Mouse (Mus musculus): ENCODE data around the gene Mllt1. TPM values are rescaled to one million over a fixed set of nuclear protein-coding genes. Genes with fewer than 3 reads are reported as not detected.

Gene Mllt1
- polyA plus RNA-seq, 1 experiment = 43.2 TPM

- H3K36me3 ChIP-seq (replicated peaks; ENCODE audit: low read length) = peaks cover 65% of the 10 kb centered on the region
- H3K27me3 ChIP-seq (replicated peaks) = no peaks in the 10 kb centered on the region
- no peak overlapping the region for H3K4me3 ChIP-seq (replicated peaks)
- H3K9me3 ChIP-seq = peaks cover 6% of the 10 kb centered on the region
- peaks cover 54% of the 10 kb centered on the region for H3K4me1 ChIP-seq
- TF ChIP-seq GATA1 (IDR thresholded peaks at IDR 0.05; ENCODE audit: borderline replicate concordance, low read length) = no peak
- TF ChIP-seq FLI1 (IDR thresholded peaks at IDR 0.05; ENCODE audit: low read length) = no peak
Measured at GRCm38 (mm10) chr17:56890018-56890417, 45.2 kb downstream of the Mllt1 start.

DNA sequence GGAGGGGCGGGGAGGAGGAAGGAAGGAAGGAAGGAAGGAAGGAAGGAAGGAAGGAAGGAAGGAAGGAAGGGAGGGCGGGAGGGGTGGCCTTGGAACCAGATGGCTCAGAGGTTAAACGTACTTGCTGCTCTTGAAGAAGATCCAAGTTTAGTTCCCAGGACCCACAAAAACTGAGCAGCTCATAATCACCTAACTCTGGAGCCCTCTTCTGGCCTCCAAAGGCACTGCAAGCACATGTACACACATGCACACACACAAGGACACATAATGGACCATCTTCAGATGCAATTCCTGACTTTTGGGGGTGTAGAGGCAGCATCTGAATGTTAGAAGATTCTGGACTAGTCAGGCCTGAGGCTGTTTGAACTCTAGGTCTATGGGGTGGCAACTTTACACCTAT lies 47.2 kb downstream of the Mllt1 start:
- Histone ChIP-seq H3K27me3 (replicated peaks) (peaks cover 3% of the 10 kb centered on the region), H3K9me3 (peaks cover 6% of the 10 kb centered on the region), H3K4me1 (peaks cover 66% of the 10 kb centered on the region), H3K36me3 (replicated peaks; ENCODE audit: low read length) (peaks cover 45% of the 10 kb centered on the region), H3K4me3 (replicated peaks) (no peak overlapping the region)
- no peak for TF ChIP-seq GATA1 (IDR thresholded peaks at IDR 0.05; ENCODE audit: borderline replicate concordance, low read length)
- no peak for TF ChIP-seq FLI1 (IDR thresholded peaks at IDR 0.05; ENCODE audit: low read length)

DNA sequence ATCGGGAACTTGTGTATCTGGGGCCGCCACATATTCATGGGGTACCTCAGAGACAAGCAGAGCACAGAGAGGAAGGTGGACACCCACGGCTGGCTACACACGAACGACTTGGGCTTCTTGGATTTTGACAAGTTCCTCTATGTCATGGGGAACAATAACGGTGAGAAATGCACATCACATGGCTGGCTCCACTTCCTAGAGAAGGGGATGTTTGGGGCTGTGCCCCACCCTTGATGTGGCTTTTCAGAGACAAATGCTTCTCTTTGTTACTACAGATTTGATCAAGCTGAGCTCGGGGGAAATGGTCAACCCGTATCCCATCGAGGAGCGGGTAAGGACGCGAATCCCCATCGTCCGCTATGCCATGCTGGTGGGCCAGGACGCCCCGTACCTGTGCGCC lies 50.4 kb downstream of the Mllt1 start:
- TF ChIP-seq GATA1 (IDR thresholded peaks at IDR 0.05; ENCODE audit: borderline replicate concordance, low read length) = no peak
- no peak for TF ChIP-seq FLI1 (IDR thresholded peaks at IDR 0.05; ENCODE audit: low read length)
- H3K4me1 ChIP-seq = peaks cover 45% of the 10 kb centered on the region
- peaks cover 24% of the 10 kb centered on the region for H3K36me3 ChIP-seq (replicated peaks; ENCODE audit: low read length)
- H3K4me3 ChIP-seq (replicated peaks) = no peak overlapping the region
- H3K9me3 ChIP-seq = peaks cover 6% of the 10 kb centered on the region
- peaks cover 17% of the 10 kb centered on the region for H3K27me3 ChIP-seq (replicated peaks)

GRCm38 (mm10) chr17:56884331-56884730 lies 50.9 kb downstream of the Mllt1 start:
- peaks cover 40% of the 10 kb centered on the region for H3K4me1 ChIP-seq
- peaks cover 17% of the 10 kb centered on the region for H3K27me3 ChIP-seq (replicated peaks)
- no peak for TF ChIP-seq FLI1 (IDR thresholded peaks at IDR 0.05; ENCODE audit: low read length)
- TF ChIP-seq GATA1 (IDR thresholded peaks at IDR 0.05; ENCODE audit: borderline replicate concordance, low read length) = no peak
- H3K9me3 ChIP-seq = peaks cover 6% of the 10 kb centered on the region
- H3K4me3 ChIP-seq (replicated peaks) = no peak overlapping the region
- H3K36me3 ChIP-seq (replicated peaks; ENCODE audit: low read length) = peaks cover 21% of the 10 kb centered on the region

DNA sequence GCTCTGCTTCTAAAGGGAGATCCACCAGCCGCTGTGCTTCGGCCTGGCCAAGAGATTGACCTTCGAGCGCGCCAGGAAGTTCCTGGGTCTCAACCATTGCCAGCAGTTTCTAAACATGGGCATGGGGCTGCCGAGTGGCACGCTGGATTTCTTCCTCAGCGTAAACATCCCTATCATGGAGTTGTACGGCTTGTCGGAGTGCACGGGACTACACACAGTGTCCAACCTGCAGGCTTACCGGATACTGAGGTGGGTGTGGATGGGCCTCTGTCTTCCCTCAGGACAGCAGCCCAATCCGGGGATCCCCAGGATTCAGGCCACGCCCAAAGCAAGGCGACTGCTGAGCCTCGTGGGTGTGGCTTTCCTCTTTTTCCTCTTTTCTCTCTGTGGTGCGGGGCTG lies 51.6 kb downstream of the Mllt1 start:
- Histone ChIP-seq H3K27me3 (replicated peaks) (peaks cover 17% of the 10 kb centered on the region), H3K36me3 (replicated peaks; ENCODE audit: low read length) (peaks cover 14% of the 10 kb centered on the region), H3K9me3 (peaks cover 6% of the 10 kb centered on the region), H3K4me3 (replicated peaks) (peak overlapping the region; percentile 23), H3K4me1 (peaks cover 36% of the 10 kb centered on the region)
- TF ChIP-seq GATA1 (IDR thresholded peaks at IDR 0.05; ENCODE audit: borderline replicate concordance, low read length) = no peak
- TF ChIP-seq FLI1 (IDR thresholded peaks at IDR 0.05; ENCODE audit: low read length) = no peak

DNA sequence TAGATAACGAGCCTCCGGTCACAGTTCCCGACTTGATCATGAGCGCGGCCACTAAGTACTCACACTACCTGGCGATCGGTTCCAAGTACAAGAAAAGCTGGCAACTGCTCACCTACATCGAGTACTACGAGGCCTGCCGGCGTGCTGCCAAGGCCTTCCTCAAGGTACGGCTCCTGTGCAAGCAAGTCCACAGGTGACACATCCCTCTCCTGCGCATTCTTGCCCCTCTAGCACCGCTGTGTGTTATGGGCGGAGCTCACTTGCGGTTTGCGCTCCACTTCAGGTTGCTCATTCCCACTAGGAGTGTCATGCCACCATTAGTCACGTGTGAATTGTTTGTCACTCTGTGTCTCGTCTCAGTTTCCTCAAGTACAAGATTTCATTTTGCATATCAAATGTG lies 57.8 kb downstream of the Mllt1 start:
- TF ChIP-seq GATA1 (IDR thresholded peaks at IDR 0.05; ENCODE audit: borderline replicate concordance, low read length) = no peak
- TF ChIP-seq FLI1 (IDR thresholded peaks at IDR 0.05; ENCODE audit: low read length) = no peak
- Histone ChIP-seq H3K36me3 (replicated peaks; ENCODE audit: low read length) (no peaks in the 10 kb centered on the region), H3K9me3 (no peaks in the 10 kb centered on the region)

GRCm38 (mm10) chr17:56876981-56877380 lies 58.2 kb downstream of the Mllt1 start:
- TF ChIP-seq FLI1 (IDR thresholded peaks at IDR 0.05; ENCODE audit: low read length) = no peak
- TF ChIP-seq GATA1 (IDR thresholded peaks at IDR 0.05; ENCODE audit: borderline replicate concordance, low read length) = no peak
- Histone ChIP-seq H3K4me1 (peaks cover 39% of the 10 kb centered on the region), H3K27me3 (replicated peaks) (peaks cover 32% of the 10 kb centered on the region), H3K36me3 (replicated peaks; ENCODE audit: low read length) (no peaks in the 10 kb centered on the region), H3K4me3 (replicated peaks) (no peak overlapping the region), H3K9me3 (no peaks in the 10 kb centered on the region)

More for the DNA sequence above, 57.8 kb downstream of the Mllt1 start:
- no peak overlapping the region for H3K4me3 ChIP-seq (replicated peaks)
- peaks cover 30% of the 10 kb centered on the region for H3K27me3 ChIP-seq (replicated peaks)
- peaks cover 35% of the 10 kb centered on the region for H3K4me1 ChIP-seq

DNA sequence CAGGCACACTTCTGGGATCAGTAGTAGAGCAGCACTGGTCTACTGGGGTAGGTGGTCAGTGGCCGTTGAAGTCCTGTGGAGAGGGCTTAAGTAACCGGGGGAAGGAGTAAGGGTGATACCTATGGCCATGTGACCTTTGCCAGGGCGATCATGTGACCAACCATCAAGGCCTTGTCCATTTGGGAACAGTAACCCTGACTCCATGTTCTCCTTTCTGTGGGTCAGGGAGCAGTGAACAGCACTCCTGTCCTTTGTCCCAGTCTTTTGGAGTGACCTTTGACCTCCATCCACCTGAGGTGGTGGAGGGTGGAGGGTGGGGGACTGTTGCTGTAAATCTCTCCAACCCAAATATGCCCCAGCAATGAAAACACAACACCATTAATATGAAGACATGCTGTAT lies 58.8 kb downstream of the Mllt1 start:
- Histone ChIP-seq H3K4me1 (peaks cover 42% of the 10 kb centered on the region), H3K4me3 (replicated peaks) (no peak overlapping the region), H3K27me3 (replicated peaks) (peaks cover 34% of the 10 kb centered on the region), H3K36me3 (replicated peaks; ENCODE audit: low read length) (no peaks in the 10 kb centered on the region), H3K9me3 (no peaks in the 10 kb centered on the region)
- TF ChIP-seq GATA1 (IDR thresholded peaks at IDR 0.05; ENCODE audit: borderline replicate concordance, low read length) = no peak
- TF ChIP-seq FLI1 (IDR thresholded peaks at IDR 0.05; ENCODE audit: low read length) = no peak

DNA sequence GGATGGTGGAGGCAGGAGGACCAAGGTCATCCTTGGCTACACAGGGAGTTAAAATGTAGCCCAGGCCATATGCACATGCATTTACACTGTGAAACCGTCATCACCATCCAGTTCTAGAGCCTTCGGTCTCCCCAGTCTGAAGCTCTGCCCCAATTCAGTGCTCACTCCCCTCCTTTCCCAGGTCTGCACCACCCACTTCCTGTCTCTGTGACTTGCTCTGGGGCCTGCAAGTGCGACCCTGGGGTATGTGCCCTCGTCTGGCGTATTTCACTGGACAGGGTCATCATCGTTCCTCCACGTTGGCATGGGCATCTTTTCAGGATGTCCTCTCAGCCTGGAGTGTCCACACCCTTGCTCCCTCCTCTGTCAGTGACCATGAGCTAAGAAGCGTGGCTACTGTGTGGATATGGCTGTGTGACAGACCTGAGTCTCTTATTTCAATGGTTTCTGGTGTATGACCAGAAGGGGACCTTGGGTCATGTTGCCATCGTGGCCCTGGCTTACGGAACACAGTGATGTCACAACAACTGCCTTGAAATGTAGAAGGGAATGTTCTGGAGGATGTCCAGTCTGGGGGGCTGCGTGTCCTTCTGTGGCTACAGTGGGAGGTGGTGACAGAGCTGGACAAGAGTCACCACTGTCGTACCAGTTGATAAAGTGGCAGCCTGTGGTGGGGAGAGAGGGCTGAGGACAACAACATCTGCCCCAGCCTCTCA lies 60.1 kb downstream of the Mllt1 start, which contains the start of gene 1700061G19Rik:
Gene 1700061G19Rik (plus strand): TSS at position 542 of the 716 bp plus-strand sequence.
- no peak for TF ChIP-seq GATA1 (IDR thresholded peaks at IDR 0.05; ENCODE audit: borderline replicate concordance, low read length)
- Histone ChIP-seq H3K36me3 (replicated peaks; ENCODE audit: low read length) (no peaks in the 10 kb centered on the region), H3K4me1 (peaks cover 45% of the 10 kb centered on the region), H3K27me3 (replicated peaks) (peaks cover 29% of the 10 kb centered on the region), H3K4me3 (replicated peaks) (peak within 1 kb of the TSS; percentile 5), H3K9me3 (peaks cover 5% of the 10 kb centered on the region; the same call in 1 of the 2 replicates)

- peaks cover 45% of the 10 kb centered on the region for H3K4me1 ChIP-seq
- H3K36me3 ChIP-seq (replicated peaks; ENCODE audit: low read length) = no peaks in the 10 kb centered on the region
- TF ChIP-seq GATA1 (IDR thresholded peaks at IDR 0.05; ENCODE audit: borderline replicate concordance, low read length) (no peak), FLI1 (IDR thresholded peaks at IDR 0.05; ENCODE audit: low read length) (no peak)
- peaks cover 27% of the 10 kb centered on the region for H3K27me3 ChIP-seq (replicated peaks)
- peaks cover 5% of the 10 kb centered on the region; the same call in 1 of the 2 replicates for H3K9me3 ChIP-seq
- H3K4me3 ChIP-seq (replicated peaks) = peak within 1 kb of the TSS; percentile 5
Measured at GRCm38 (mm10) chr17:56874237-56874636, 61.0 kb downstream of the Mllt1 start, which contains the start of gene Acsbg2. Gene Acsbg2, minus strand, starts transcription at chr17:56874447.
